Mouse (Mus musculus): Measurements from ENCODE around the gene Scml4. TPM values are rescaled to one million over a fixed set of nuclear protein-coding genes. Genes with fewer than 3 reads are reported as not detected.

The Scml4 gene
- polyA plus RNA-seq, 1 experiment from 2014 or later, result 0.13 TPM

GRCm38 (mm10) chr10:42863621-42864391 is 3.6 kb downstream of the Scml4 start:
- H3K4me3 ChIP-seq (ENCODE audit: low read depth, low read length), result peak overlapping the region; percentile 19
- ATAC-seq (ENCODE audit: insufficient number of reproducible peaks, low FRiP score, low TSS enrichment, low read depth) (no peak), DNase-seq (ENCODE audit: low spot score) (peak; percentile 55)
- H3K27ac ChIP-seq (replicated peaks; ENCODE audit: low read depth, low read length), result peak overlapping the region; percentile 3; the same call in 1 of the 2 replicates
- H3K4me1 ChIP-seq (ENCODE audit: control insufficient read depth, insufficient read depth, low read length), result peaks cover 10% of the 10 kb centered on the region
- H3K36me3 ChIP-seq (ENCODE audit: control insufficient read depth, insufficient read depth, low read length), result no peaks in the 10 kb centered on the region
- H3K9me3 ChIP-seq (ENCODE audit: control insufficient read depth, low read length), result no peaks in the 10 kb centered on the region
- H3K27me3 ChIP-seq (ENCODE audit: control insufficient read depth, insufficient read depth, low read length), result no peaks in the 10 kb centered on the region
- 40% methylated on average over 31 of the region's 31 CpGs for WGBS
- peak overlapping the region; percentile 37 for H3K4me2 ChIP-seq (ENCODE audit: low read depth, severe bottlenecking)
- no peak overlapping the region; the same call in 1 of the 2 replicates for H3K9ac ChIP-seq (ENCODE audit: low read length)

GRCm38 (mm10) chr10:42864696-42865095 is 4.5 kb downstream of the Scml4 start:
- no peaks in the 10 kb centered on the region for H3K9me3 ChIP-seq (ENCODE audit: control insufficient read depth, low read length)
- no peaks in the 10 kb centered on the region for H3K27me3 ChIP-seq (ENCODE audit: control insufficient read depth, insufficient read depth, low read length)
- no peak overlapping the region for H3K9ac ChIP-seq (ENCODE audit: low read length)
- H3K4me3 ChIP-seq (ENCODE audit: low read depth, low read length), result no peak overlapping the region
- DNase-seq (ENCODE audit: low spot score) (peak; percentile 43), ATAC-seq (ENCODE audit: insufficient number of reproducible peaks, low FRiP score, low TSS enrichment, low read depth) (no peak)
- H3K4me2 ChIP-seq (ENCODE audit: low read depth, severe bottlenecking), result peak overlapping the region; percentile 37; the same call in 1 of the 2 replicates
- H3K36me3 ChIP-seq (ENCODE audit: control insufficient read depth, insufficient read depth, low read length), result no peaks in the 10 kb centered on the region
- 37% methylated on average over 5 of the region's 5 CpGs for WGBS
- H3K27ac ChIP-seq (replicated peaks; ENCODE audit: low read depth, low read length), result peak overlapping the region; percentile 3; the same call in 1 of the 2 replicates
- peaks cover 10% of the 10 kb centered on the region for H3K4me1 ChIP-seq (ENCODE audit: control insufficient read depth, insufficient read depth, low read length)

- H3K9ac ChIP-seq (ENCODE audit: low read length), result no peak overlapping the region
- no peak for DNase-seq (ENCODE audit: low spot score)
- no peaks in the 10 kb centered on the region for H3K27me3 ChIP-seq (ENCODE audit: control insufficient read depth, insufficient read depth, low read length)
- no peak overlapping the region for H3K4me2 ChIP-seq (ENCODE audit: low read depth, severe bottlenecking)
- H3K4me1 ChIP-seq (ENCODE audit: control insufficient read depth, insufficient read depth, low read length), result peaks cover 10% of the 10 kb centered on the region
- WGBS, result 90% methylated on average over 9 of the region's 9 CpGs
- ATAC-seq (ENCODE audit: insufficient number of reproducible peaks, low FRiP score, low TSS enrichment, low read depth), result no peak
- no peak overlapping the region for H3K27ac ChIP-seq (replicated peaks; ENCODE audit: low read depth, low read length)
- H3K9me3 ChIP-seq (ENCODE audit: control insufficient read depth, low read length), result no peaks in the 10 kb centered on the region
- H3K36me3 ChIP-seq (ENCODE audit: control insufficient read depth, insufficient read depth, low read length), result no peaks in the 10 kb centered on the region
- no peak overlapping the region for H3K4me3 ChIP-seq (ENCODE audit: low read depth, low read length)
Measured at GRCm38 (mm10) chr10:42868416-42868815, 8.2 kb downstream of the Scml4 start.

- Histone ChIP-seq H3K4me2 (ENCODE audit: low read depth, severe bottlenecking) (no peak overlapping the region), H3K9ac (ENCODE audit: low read length) (no peak overlapping the region), H3K27ac (replicated peaks; ENCODE audit: low read depth, low read length) (no peak overlapping the region), H3K27me3 (ENCODE audit: control insufficient read depth, insufficient read depth, low read length) (no peaks in the 10 kb centered on the region), H3K4me1 (ENCODE audit: control insufficient read depth, insufficient read depth, low read length) (peaks cover 7% of the 10 kb centered on the region), H3K36me3 (ENCODE audit: control insufficient read depth, insufficient read depth, low read length) (no peaks in the 10 kb centered on the region), H3K4me3 (ENCODE audit: low read depth, low read length) (no peak overlapping the region), H3K9me3 (ENCODE audit: control insufficient read depth, low read length) (no peaks in the 10 kb centered on the region)
- no peak for ATAC-seq (ENCODE audit: insufficient number of reproducible peaks, low FRiP score, low TSS enrichment, low read depth)
- WGBS, result 64% methylated on average over 6 of the region's 6 CpGs
- no peak for DNase-seq (ENCODE audit: low spot score)
Measured at GRCm38 (mm10) chr10:42869467-42869866, 9.3 kb downstream of the Scml4 start.

- Histone ChIP-seq H3K27ac (replicated peaks; ENCODE audit: low read depth, low read length) (no peak overlapping the region), H3K9me3 (ENCODE audit: control insufficient read depth, low read length) (no peaks in the 10 kb centered on the region), H3K36me3 (ENCODE audit: control insufficient read depth, insufficient read depth, low read length) (no peaks in the 10 kb centered on the region), H3K4me2 (ENCODE audit: low read depth, severe bottlenecking) (no peak overlapping the region), H3K4me1 (ENCODE audit: control insufficient read depth, insufficient read depth, low read length) (peaks cover 7% of the 10 kb centered on the region), H3K4me3 (ENCODE audit: low read depth, low read length) (no peak overlapping the region), H3K9ac (ENCODE audit: low read length) (0 out of 2 replicates have a peak overlapping the region, but pooled peaks have one; percentile 3), H3K27me3 (ENCODE audit: control insufficient read depth, insufficient read depth, low read length) (no peaks in the 10 kb centered on the region)
- WGBS, result 53% methylated on average over 15 of the region's 15 CpGs
- DNase-seq (ENCODE audit: low spot score) (no peak), ATAC-seq (ENCODE audit: insufficient number of reproducible peaks, low FRiP score, low TSS enrichment, low read depth) (no peak)
Measured at GRCm38 (mm10) chr10:42872269-42873010, 12.3 kb downstream of the Scml4 start.

GRCm38 (mm10) chr10:42873077-42873595 is 13.0 kb downstream of the Scml4 start:
- WGBS, result 86% methylated on average over 7 of the region's 7 CpGs
- H3K4me1 ChIP-seq (ENCODE audit: control insufficient read depth, insufficient read depth, low read length), result peaks cover 7% of the 10 kb centered on the region
- no peak overlapping the region for H3K4me2 ChIP-seq (ENCODE audit: low read depth, severe bottlenecking)
- no peaks in the 10 kb centered on the region for H3K9me3 ChIP-seq (ENCODE audit: control insufficient read depth, low read length)
- ATAC-seq (ENCODE audit: insufficient number of reproducible peaks, low FRiP score, low TSS enrichment, low read depth), result no peak
- no peaks in the 10 kb centered on the region for H3K27me3 ChIP-seq (ENCODE audit: control insufficient read depth, insufficient read depth, low read length)
- H3K27ac ChIP-seq (replicated peaks; ENCODE audit: low read depth, low read length), result no peak overlapping the region
- no peak overlapping the region for H3K9ac ChIP-seq (ENCODE audit: low read length)
- H3K36me3 ChIP-seq (ENCODE audit: control insufficient read depth, insufficient read depth, low read length), result no peaks in the 10 kb centered on the region
- H3K4me3 ChIP-seq (ENCODE audit: low read depth, low read length), result no peak overlapping the region
- DNase-seq (ENCODE audit: low spot score), result no peak

GRCm38 (mm10) chr10:42876172-42876571 is 16.0 kb downstream of the Scml4 start:
- Histone ChIP-seq H3K36me3 (ENCODE audit: control insufficient read depth, insufficient read depth, low read length) (no peaks in the 10 kb centered on the region), H3K9me3 (ENCODE audit: control insufficient read depth, low read length) (no peaks in the 10 kb centered on the region), H3K27me3 (ENCODE audit: control insufficient read depth, insufficient read depth, low read length) (no peaks in the 10 kb centered on the region), H3K27ac (replicated peaks; ENCODE audit: low read depth, low read length) (no peak overlapping the region), H3K9ac (ENCODE audit: low read length) (no peak overlapping the region), H3K4me1 (ENCODE audit: control insufficient read depth, insufficient read depth, low read length) (peaks cover 7% of the 10 kb centered on the region), H3K4me3 (ENCODE audit: low read depth, low read length) (no peak overlapping the region), H3K4me2 (ENCODE audit: low read depth, severe bottlenecking) (no peak overlapping the region)
- no peak for ATAC-seq (ENCODE audit: insufficient number of reproducible peaks, low FRiP score, low TSS enrichment, low read depth)
- no peak for DNase-seq (ENCODE audit: low spot score)
- 73% methylated on average over 5 of the region's 5 CpGs for WGBS

GRCm38 (mm10) chr10:42879269-42879681 is 19.1 kb downstream of the Scml4 start:
- Histone ChIP-seq H3K36me3 (ENCODE audit: control insufficient read depth, insufficient read depth, low read length) (no peaks in the 10 kb centered on the region), H3K9me3 (ENCODE audit: control insufficient read depth, low read length) (no peaks in the 10 kb centered on the region), H3K4me2 (ENCODE audit: low read depth, severe bottlenecking) (no peak overlapping the region), H3K9ac (ENCODE audit: low read length) (no peak overlapping the region), H3K4me1 (ENCODE audit: control insufficient read depth, insufficient read depth, low read length) (no peaks in the 10 kb centered on the region), H3K27me3 (ENCODE audit: control insufficient read depth, insufficient read depth, low read length) (no peaks in the 10 kb centered on the region), H3K27ac (replicated peaks; ENCODE audit: low read depth, low read length) (no peak overlapping the region), H3K4me3 (ENCODE audit: low read depth, low read length) (no peak overlapping the region)
- ATAC-seq (ENCODE audit: insufficient number of reproducible peaks, low FRiP score, low TSS enrichment, low read depth), result no peak
- no peak for DNase-seq (ENCODE audit: low spot score)
- WGBS, result 86% methylated on average over 5 of the region's 5 CpGs
